Mouse (Mus musculus) intestine, embryonic 16.5 days (tissue): Measurements from ENCODE around the gene Sh3pxd2a. TPM values are rescaled to one million over a fixed set of nuclear protein-coding genes. Genes with fewer than 3 reads are reported as not detected.

ENCODE experiments used
- ATAC-seq: fragments of 200-750 bp; cut with Nextera tagmentation; 2 replicates; pipeline ENCODE4 v1.8.0; 2017; ENCODE audit warnings: moderate TSS enrichment, moderate library complexity
- H3K27ac ChIP-seq: fragments of 300-500 bp; sonication (generic); 2 replicates; pipeline ENCODE4 v1.5.1; 2014; ENCODE audit warnings: mild to moderate bottlenecking, low read length
- H3K27me3 ChIP-seq: fragments of 300-500 bp; sonication (generic); replicated peaks from 2 replicates; pipeline ENCODE4 v1.6.1; 2014; ENCODE audit warnings: low read length, control low read depth, mixed read lengths; ENCODE audit not compliant: control insufficient read depth, insufficient read depth
- H3K36me3 ChIP-seq: fragments of 300-500 bp; sonication (generic); 2 replicates; pipeline ENCODE4 v1.6.1; 2014; ENCODE audit warnings: low read length, control low read depth; ENCODE audit not compliant: control insufficient read depth, insufficient read depth
- H3K4me1 ChIP-seq: fragments of 300-500 bp; sonication (generic); 2 replicates; pipeline ENCODE4 v1.6.1; 2014; ENCODE audit warnings: low read length, control low read depth, mixed read lengths; ENCODE audit not compliant: control insufficient read depth, insufficient read depth
- H3K4me2 ChIP-seq: fragments of 300-500 bp; sonication (generic); 2 replicates; pipeline ENCODE4 v1.6.1; 2014; ENCODE audit warnings: low read depth, low read length, control low read depth
- H3K4me3 ChIP-seq: fragments of 300-500 bp; sonication (generic); 2 replicates; pipeline ENCODE4 v1.5.1; 2014; ENCODE audit warnings: mild to moderate bottlenecking, low read length
- H3K9ac ChIP-seq: fragments of 300-500 bp; sonication (generic); 2 replicates; pipeline ENCODE4 v1.6.1; 2014; ENCODE audit warnings: low read depth, low read length
- H3K9me3 ChIP-seq: fragments of 300-500 bp; sonication (generic); 2 replicates; pipeline ENCODE4 v1.6.1; 2016; ENCODE audit warnings: low read length, control low read depth; ENCODE audit not compliant: control insufficient read depth
- WGBS: fragments of 180-500 bp; shearing (Covaris S2); extraction: QIAGEN DNeasy Blood & Tissue Kit; methylation state at CpG from one replicate; pipeline ENCODE4 v1.1.7; 2014; 5-methylcytosine and 5-hydroxymethylcytosine counted together
- polyA plus RNA-seq: library from polyadenylated mRNA; unstranded; fragments of >200 nt; fragmentation: Nextera tagmentation; extraction: Ambion mirVana; gene quantifications from 2 replicates; pipeline ENCODE4 v1.2.1, GENCODE M21; 2015

The Sh3pxd2a gene
- polyA plus RNA-seq, 1 experiment from 2014 or later, result 3.0 TPM

GRCm38 (mm10) chr19:47473453-47473852, 9.3 kb upstream of the Sh3pxd2a start:
- 68% methylated on average over 3 of the region's 3 CpGs for WGBS

GRCm38 (mm10) chr19:47472881-47473400, 8.7 kb upstream of the Sh3pxd2a start:
- Histone ChIP-seq H3K27ac (no peak overlapping the region), H3K9ac (no peak overlapping the region), H3K4me2 (no peak overlapping the region), H3K27me3 (no peaks in the 10 kb centered on the region), H3K4me3 (no peak overlapping the region), H3K9me3 (no peaks in the 10 kb centered on the region), H3K36me3 (no peaks in the 10 kb centered on the region), H3K4me1 (no peaks in the 10 kb centered on the region)
- WGBS, result 43% methylated on average over 15 of the region's 15 CpGs
- ATAC-seq, result peak; percentile 81

More at GRCm38 (mm10) chr19:47473453-47473852, 9.3 kb upstream of the Sh3pxd2a start:
- no peaks in the 10 kb centered on the region for H3K27me3 ChIP-seq
- H3K9me3 ChIP-seq, result no peaks in the 10 kb centered on the region
- no peak overlapping the region for H3K27ac ChIP-seq
- H3K4me3 ChIP-seq, result no peak overlapping the region
- no peak for ATAC-seq
- no peaks in the 10 kb centered on the region for H3K4me1 ChIP-seq
- no peak overlapping the region for H3K4me2 ChIP-seq
- H3K9ac ChIP-seq, result no peak overlapping the region
- no peaks in the 10 kb centered on the region for H3K36me3 ChIP-seq

- H3K4me3 ChIP-seq, result no peak overlapping the region
- H3K9me3 ChIP-seq, result no peaks in the 10 kb centered on the region
- H3K4me1 ChIP-seq, result no peaks in the 10 kb centered on the region
- H3K36me3 ChIP-seq, result no peaks in the 10 kb centered on the region
- H3K27ac ChIP-seq, result no peak overlapping the region
- no peak for ATAC-seq
- 75% methylated on average over 4 of the region's 4 CpGs for WGBS
- no peak overlapping the region for H3K9ac ChIP-seq
- H3K27me3 ChIP-seq, result no peaks in the 10 kb centered on the region
- no peak overlapping the region for H3K4me2 ChIP-seq
Observed at GRCm38 (mm10) chr19:47471808-47472207, 7.6 kb upstream of the Sh3pxd2a start.

GRCm38 (mm10) chr19:47468750-47469149, 4.5 kb upstream of the Sh3pxd2a start:
- no peak overlapping the region for H3K27ac ChIP-seq
- no peaks in the 10 kb centered on the region for H3K36me3 ChIP-seq
- WGBS, result 59% methylated on average over 3 of the region's 3 CpGs
- 0 out of 2 replicates have a peak, but pooled peaks cover 4% of the 10 kb centered on the region for H3K4me1 ChIP-seq
- H3K9me3 ChIP-seq, result no peaks in the 10 kb centered on the region
- no peak overlapping the region for H3K4me2 ChIP-seq
- H3K9ac ChIP-seq, result no peak overlapping the region
- ATAC-seq, result no peak
- H3K4me3 ChIP-seq, result no peak overlapping the region
- no peaks in the 10 kb centered on the region for H3K27me3 ChIP-seq

- Histone ChIP-seq H3K27ac (no peak overlapping the region), H3K4me1 (peaks cover 12% of the 10 kb centered on the region), H3K36me3 (no peaks in the 10 kb centered on the region), H3K4me2 (no peak overlapping the region), H3K9me3 (peaks cover 2% of the 10 kb centered on the region; the same call in 1 of the 2 replicates), H3K27me3 (no peaks in the 10 kb centered on the region), H3K9ac (no peak overlapping the region), H3K4me3 (no peak overlapping the region)
- no peak for ATAC-seq
- WGBS, result 74% methylated on average over 8 of the region's 8 CpGs
Observed at GRCm38 (mm10) chr19:47466775-47467174, 2.6 kb upstream of the Sh3pxd2a start.

- WGBS, result 62% methylated on average over 9 of the region's 9 CpGs
- Histone ChIP-seq H3K27me3 (no peaks in the 10 kb centered on the region), H3K4me2 (no peak overlapping the region), H3K4me3 (no peak overlapping the region), H3K4me1 (peaks cover 23% of the 10 kb centered on the region), H3K9me3 (peaks cover 4% of the 10 kb centered on the region; the same call in 1 of the 2 replicates), H3K9ac (no peak overlapping the region), H3K36me3 (no peaks in the 10 kb centered on the region), H3K27ac (no peak overlapping the region)
- ATAC-seq, result no peak
Observed at GRCm38 (mm10) chr19:47465467-47465866, 1.3 kb upstream of the Sh3pxd2a start.

GRCm38 (mm10) chr19:47463636-47464303, 431 bp downstream of the Sh3pxd2a start:
- H3K9ac ChIP-seq, result peak overlapping the region; percentile 88
- ATAC-seq, result peak; percentile 78

GRCm38 (mm10) chr19:47463206-47463605, 995 bp downstream of the Sh3pxd2a start:
- Histone ChIP-seq H3K9ac (peak overlapping the region; percentile 88), H3K36me3 (no peaks in the 10 kb centered on the region), H3K4me2 (peak overlapping the region; percentile 83), H3K4me1 (peaks cover 42% of the 10 kb centered on the region), H3K9me3 (peaks cover 4% of the 10 kb centered on the region; the same call in 1 of the 2 replicates), H3K27ac (peak overlapping the region; percentile 86; the same call in 1 of the 2 replicates), H3K27me3 (no peaks in the 10 kb centered on the region), H3K4me3 (peak overlapping the region; percentile 82)
- ATAC-seq, result no peak
- WGBS, result 2% methylated on average over 13 of the region's 13 CpGs

More at GRCm38 (mm10) chr19:47463636-47464303, 431 bp downstream of the Sh3pxd2a start:
- peak overlapping the region; percentile 83 for H3K4me2 ChIP-seq
- H3K4me1 ChIP-seq, result peaks cover 37% of the 10 kb centered on the region
- H3K36me3 ChIP-seq, result no peaks in the 10 kb centered on the region
- peak overlapping the region; percentile 82 for H3K4me3 ChIP-seq
- peaks cover 4% of the 10 kb centered on the region; the same call in 1 of the 2 replicates for H3K9me3 ChIP-seq
- under 1% methylated on average over 45 of the region's 46 CpGs for WGBS
- peak overlapping the region; percentile 86 for H3K27ac ChIP-seq
- no peaks in the 10 kb centered on the region for H3K27me3 ChIP-seq

GRCm38 (mm10) chr19:47462725-47463124, 1.5 kb downstream of the Sh3pxd2a start:
- Histone ChIP-seq H3K27ac (no peak overlapping the region), H3K4me3 (peak overlapping the region; percentile 82), H3K9me3 (peaks cover 4% of the 10 kb centered on the region; the same call in 1 of the 2 replicates), H3K27me3 (no peaks in the 10 kb centered on the region), H3K36me3 (no peaks in the 10 kb centered on the region), H3K4me2 (peak overlapping the region; percentile 83), H3K9ac (peak overlapping the region; percentile 88), H3K4me1 (peaks cover 47% of the 10 kb centered on the region)
- WGBS, result 28% methylated on average over 6 of the region's 6 CpGs
- no peak for ATAC-seq
